Mouse (Mus musculus): Measurements from ENCODE around the gene Akap10. TPM values are rescaled to one million over a fixed set of nuclear protein-coding genes. Genes with fewer than 3 reads are reported as not detected.
"Not testable (repeated sequence)": the region's sequence is repeated elsewhere in the genome, so short reads cannot be mapped to it uniquely, and the experiment has no call there.

Akap10 gene
- total and polyA plus RNA-seq, 3 experiments, result 17.7 to 20.1 TPM; not detected in 1

DNA sequence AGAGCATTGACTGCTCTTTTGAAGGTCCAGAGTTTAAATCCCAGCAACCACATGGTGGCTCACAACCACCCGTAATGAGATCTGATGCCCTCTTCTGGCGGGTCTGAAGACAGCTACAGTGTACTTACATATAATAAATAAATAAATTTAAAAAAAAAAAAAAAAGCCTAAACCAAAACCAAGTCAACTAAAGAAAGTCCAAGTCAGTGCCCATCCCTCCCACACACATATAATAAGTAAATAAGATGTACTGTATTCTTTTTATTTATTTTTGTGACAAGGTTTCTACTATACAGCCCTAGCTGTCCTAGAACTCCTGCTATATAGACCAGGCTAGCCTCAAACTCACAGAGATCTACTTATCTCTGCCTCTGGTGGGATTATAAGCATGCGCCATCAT, 89.4 kb downstream of the Akap10 start:
- not testable (repeated sequence) for H3K9me3 ChIP-seq (replicated peaks; ENCODE audit: insufficient read depth, low read length); H3K27ac ChIP-seq (ENCODE audit: control insufficient read depth, low read depth, low read length); H3K79me2 ChIP-seq (ENCODE audit: control insufficient read depth, insufficient read depth, low read length, poor library complexity); H3K27me3 ChIP-seq (ENCODE audit: control insufficient read depth in 1 of 2, insufficient read depth in 2 of 2, low read length in 2 of 2); H3K9ac ChIP-seq (ENCODE audit: control insufficient read depth, low read depth, low read length, poor library complexity, severe bottlenecking); H3K4me3 ChIP-seq (ENCODE audit: control insufficient read depth in 1 of 2, insufficient read depth in 1 of 2, low read depth in 2 of 2, low read length in 2 of 2)
- peak; percentile 37 for DNase-seq (ENCODE audit: low read depth, low spot score)
- peak; percentile 55; the same call in 1 of the 2 replicates for TF ChIP-seq ZNF384 (IDR thresholded peaks at IDR 0.05; ENCODE audit: low read depth, low read length)
- Histone ChIP-seq H3K36me3 (ENCODE audit: control insufficient read depth in 1 of 2, insufficient read depth in 2 of 2, low read length in 2 of 2) (peaks cover 2 to 21% of the 10 kb centered on the region in 2 experiments; a peak in 3 of 4 replicates), H3K4me1 (ENCODE audit: control insufficient read depth in 1 of 2, insufficient read depth in 2 of 2, low read length in 2 of 2) (peaks cover 7 to 25% of the 10 kb centered on the region in 2 experiments)

DNA sequence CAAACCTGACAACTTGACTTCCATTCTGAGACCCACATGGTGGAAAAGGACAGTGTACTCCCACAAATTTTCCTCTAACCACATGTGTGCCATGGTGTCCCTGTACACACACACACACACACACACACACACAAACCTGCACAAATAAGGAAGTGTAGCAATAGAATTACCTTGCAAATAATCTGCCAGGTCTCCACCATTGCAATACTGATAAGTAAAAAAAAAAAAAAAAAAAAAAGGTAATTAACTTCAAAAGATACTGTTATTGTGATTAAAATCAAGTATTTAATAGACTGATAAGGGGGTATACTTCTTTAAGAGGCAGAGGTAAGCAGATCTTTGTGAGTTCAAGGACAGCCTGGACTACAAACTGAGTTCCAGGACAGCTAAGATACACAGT, 90.1 kb downstream of the Akap10 start:
- no peak overlapping the region for H3K9ac ChIP-seq (ENCODE audit: control insufficient read depth, low read depth, low read length, poor library complexity, severe bottlenecking)
- H3K36me3 ChIP-seq (ENCODE audit: control insufficient read depth in 1 of 2, insufficient read depth in 2 of 2, low read length in 2 of 2), result peaks cover under 1 to 21% of the 10 kb centered on the region in 2 experiments; a peak in 3 of 4 replicates
- no peak overlapping the region for H3K27ac ChIP-seq (ENCODE audit: control insufficient read depth, low read depth, low read length)
- H3K4me1 ChIP-seq (ENCODE audit: control insufficient read depth in 1 of 2, insufficient read depth in 2 of 2, low read length in 2 of 2), result peaks cover 7 to 25% of the 10 kb centered on the region in 2 experiments
- H3K9me3 ChIP-seq (replicated peaks; ENCODE audit: insufficient read depth, low read length), result no peaks in the 10 kb centered on the region
- H3K4me3 ChIP-seq (ENCODE audit: control insufficient read depth in 1 of 2, insufficient read depth in 1 of 2, low read depth in 2 of 2, low read length in 2 of 2), result no peak overlapping the region
- H3K27me3 ChIP-seq (ENCODE audit: control insufficient read depth in 1 of 2, insufficient read depth in 2 of 2, low read length in 2 of 2), result no peaks in the 10 kb centered on the region
- DNase-seq (ENCODE audit: low read depth, low spot score), result peak; percentile 38
- TF ChIP-seq MAX (IDR thresholded peaks at IDR 0.05; ENCODE audit: low read length) (no peak), EP300 (IDR thresholded peaks at IDR 0.05; ENCODE audit: low read depth in 1 of 2, low read length in 2 of 2) (peak in 1 of 2 experiments; percentile 39; a peak in 2 of 4 replicates), SIN3A (IDR thresholded peaks at IDR 0.05; ENCODE audit: low read length) (0 out of 2 replicates have a peak, but pooled peaks have one; percentile 32), TAL1 (IDR thresholded peaks at IDR 0.05; ENCODE audit: low read length) (no peak), ZNF384 (IDR thresholded peaks at IDR 0.05; ENCODE audit: low read depth, low read length) (peak; percentile 83), MYC (IDR thresholded peaks at IDR 0.05; ENCODE audit: low read depth, low read length) (no peak), POLR2AphosphoS2 (IDR thresholded peaks at IDR 0.05; ENCODE audit: low read length) (no peak), RCOR1 (IDR thresholded peaks at IDR 0.05; ENCODE audit: low read depth, low read length) (no peak), ELF1 (IDR thresholded peaks at IDR 0.05; ENCODE audit: low read depth, low read length) (peak; percentile 38; the same call in 1 of the 2 replicates), CTCF (IDR thresholded peaks at IDR 0.05 in 2 of 3, conservative IDR thresholded peaks at IDR 0.05 in 1 of 3; ENCODE audit: control insufficient read depth in 1 of 3, insufficient read depth in 1 of 3, low read depth in 2 of 3, low read length in 3 of 3, poor library complexity in 1 of 3, severe bottlenecking in 1 of 3) (no peak), MAFK (IDR thresholded peaks at IDR 0.05; ENCODE audit: borderline replicate concordance, low read depth, low read length) (no peak), ZC3H11A (IDR thresholded peaks at IDR 0.05; ENCODE audit: low read depth, low read length) (no peak), NRF1 (IDR thresholded peaks at IDR 0.05; ENCODE audit: insufficient read depth, low read depth, low read length, poor library complexity, severe bottlenecking) (no peak), GATA1 (IDR thresholded peaks at IDR 0.05; ENCODE audit: low read depth, low read length) (peak; percentile 55), ZKSCAN1 (IDR thresholded peaks at IDR 0.05; ENCODE audit: low read depth, low read length) (no peak), ZMIZ1 (IDR thresholded peaks at IDR 0.05; ENCODE audit: low read depth, low read length) (no peak), CHD2 (IDR thresholded peaks at IDR 0.05; ENCODE audit: low read length) (no peak), KAT2A (conservative IDR thresholded peaks at IDR 0.05; ENCODE audit: low read depth, low read length) (no peak)
- no peaks in the 10 kb centered on the region for H3K79me2 ChIP-seq (ENCODE audit: control insufficient read depth, insufficient read depth, low read length, poor library complexity)

All from MEL (cell line).